ENCODE assay signal across 8 mouse cellular contexts in the genomic region with DNA sequence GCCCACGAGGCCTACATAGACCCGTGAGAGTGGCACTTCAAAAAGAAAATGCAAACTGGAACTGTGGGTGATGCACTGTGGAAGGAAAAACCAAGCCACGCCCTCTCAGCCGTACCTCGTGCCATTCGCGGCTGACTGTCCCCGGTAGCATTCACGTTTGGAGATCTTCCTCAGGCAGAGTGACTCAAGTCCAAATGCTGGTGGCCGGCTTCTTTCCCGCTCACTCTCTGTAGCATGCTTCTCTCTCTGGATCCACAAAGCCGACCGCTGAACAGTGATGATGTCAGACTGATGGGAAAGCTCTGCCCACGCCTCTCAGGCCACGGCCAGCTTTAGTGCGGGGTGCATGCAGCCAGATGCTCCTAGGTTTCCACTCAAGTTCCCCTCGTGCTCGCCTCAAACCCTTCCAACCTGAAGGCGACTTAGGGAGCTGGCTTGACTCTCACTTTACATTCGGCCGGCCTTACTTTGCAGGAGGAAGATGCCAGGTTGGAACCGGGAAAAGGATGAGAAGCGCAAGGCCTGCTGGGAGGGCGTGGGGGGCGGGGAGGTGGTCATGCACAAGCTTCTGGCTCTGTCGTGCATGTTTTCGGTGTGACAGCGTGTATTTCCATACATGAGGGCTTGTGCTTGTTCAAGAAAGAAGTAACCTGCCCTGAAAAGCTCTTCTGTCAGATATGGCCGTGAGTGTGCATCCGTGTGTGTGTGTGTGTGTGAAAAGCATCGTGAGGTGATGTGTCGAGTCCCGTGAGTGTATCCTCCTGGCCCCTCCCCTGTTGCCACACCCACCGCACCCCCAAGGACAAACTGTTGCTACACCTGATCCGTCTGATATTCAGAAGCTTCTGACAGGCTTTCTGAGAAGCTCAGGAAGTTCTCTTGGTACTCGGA. TPM values are rescaled to one million over a fixed set of nuclear protein-coding genes. Genes with fewer than 3 reads are reported as not detected.
DNase-seq lines count a peak whose midpoint lies in the region; ATAC-seq and TF ChIP-seq lines count a peak whose summit lies in the region.

No protein-coding gene starts in this region.

- no peak; the same call in 1 of the 2 replicates for ATAC-seq in heart, embryonic 14.5 days (ENCODE audit: insufficient number of reproducible peaks, insufficient read depth, low FRiP score, low read depth)
- ATAC-seq in midbrain, postnatal 0 days (ENCODE audit: low FRiP score) = no peak

- H3K36me3 ChIP-seq in heart, embryonic 14.5 days (ENCODE audit: control insufficient read depth, insufficient read depth, low read length) = no peaks in the 10 kb centered on the region
- H3K36me3 ChIP-seq in limb, embryonic 10.5 days = peaks cover 8% of the 10 kb centered on the region; the same call in 1 of the 2 replicates
- H3K36me3 ChIP-seq in midbrain, postnatal 0 days (ENCODE audit: insufficient read depth, low read length) = no peaks in the 10 kb centered on the region; the same call in 1 of the 2 replicates

- peak overlapping the region; percentile 42 to 58 for H3K4me3 ChIP-seq in heart, embryonic 14.5 days (ENCODE audit: control insufficient read depth in 1 of 2, insufficient read depth in 1 of 2, low read depth in 1 of 2, low read length in 2 of 2)
- H3K4me3 ChIP-seq in limb, embryonic 10.5 days = peak overlapping the region; percentile 57
- no peak overlapping the region for H3K4me3 ChIP-seq in midbrain, postnatal 0 days (ENCODE audit: low read depth, low read length)

- DNase-seq in right cerebral cortex, adult 2 months (ENCODE audit: low spot score in 2 of 2) = peak; percentile 35 to 52
- DNase-seq in right cerebral cortex, postnatal 10 days (ENCODE audit: low spot score in 2 of 2) = no peak
- DNase-seq in cerebellum, postnatal 25 days = peak; percentile 56
- DNase-seq in limb, embryonic 10.5 days (ENCODE audit: low spot score) = peak; percentile 54
- DNase-seq in midbrain, postnatal 0 days (ENCODE audit: low spot score) = peak; percentile 25
- DNase-seq in urinary bladder, postnatal 36 days (ENCODE audit: low spot score in 2 of 2) = no peak
- DNase-seq in gastrocnemius, postnatal 14 days = no peak

- H3K27ac ChIP-seq in heart, embryonic 14.5 days (replicated peaks in 1 of 2; ENCODE audit: control insufficient read depth in 1 of 2, insufficient read depth in 1 of 2, low read depth in 2 of 2, low read length in 2 of 2) = no peak overlapping the region
- H3K27ac ChIP-seq in limb, embryonic 10.5 days = peak overlapping the region; percentile 72
- no peak overlapping the region for H3K27ac ChIP-seq in midbrain, postnatal 0 days (ENCODE audit: low read depth, low read length)

- WGBS in heart, embryonic 14.5 days = 17% methylated on average over 36 of the region's 36 CpGs
- WGBS in limb, embryonic 10.5 days = 33% methylated on average over 36 of the region's 36 CpGs
- WGBS in midbrain, postnatal 0 days = 31% methylated on average over 36 of the region's 36 CpGs

- H3K4me1 ChIP-seq in heart, embryonic 14.5 days (ENCODE audit: control insufficient read depth in 2 of 2, insufficient read depth in 2 of 2, low read length in 2 of 2) = peaks cover 0 to 10% of the 10 kb centered on the region in 2 experiments; a peak in 3 of 4 replicates
- peaks cover 19% of the 10 kb centered on the region for H3K4me1 ChIP-seq in limb, embryonic 10.5 days
- H3K4me1 ChIP-seq in midbrain, postnatal 0 days (ENCODE audit: insufficient read depth, low read length) = peaks cover 2% of the 10 kb centered on the region; the same call in 1 of the 2 replicates

- H3K9ac ChIP-seq in heart, embryonic 14.5 days (ENCODE audit: low read length) = peak overlapping the region; percentile 58
- 0 out of 2 replicates have a peak overlapping the region, but pooled peaks have one; percentile 8 for H3K9ac ChIP-seq in midbrain, postnatal 0 days (replicated peaks; ENCODE audit: low read length, poor library complexity, severe bottlenecking)

- intact Hi-C loops in gastrocnemius, postnatal 14 days (cut with DNase I; ENCODE audit: low total_unique reads) = loop anchor here (10.0 kb wide), 1 partner anchor 76 kb away; the partner anchor contains the start of gene Tmem150c

- no peaks in the 10 kb centered on the region for H3K27me3 ChIP-seq in heart, embryonic 14.5 days (ENCODE audit: control insufficient read depth, insufficient read depth, low read length)
- no peaks in the 10 kb centered on the region for H3K27me3 ChIP-seq in limb, embryonic 10.5 days (ENCODE audit: low read depth, poor library complexity, severe bottlenecking)
- H3K27me3 ChIP-seq in midbrain, postnatal 0 days (ENCODE audit: insufficient read depth, low read length) = no peaks in the 10 kb centered on the region

- H3K9me3 ChIP-seq in heart, embryonic 14.5 days (ENCODE audit: control insufficient read depth, low read length) = no peaks in the 10 kb centered on the region
- no peaks in the 10 kb centered on the region for H3K9me3 ChIP-seq in limb, embryonic 10.5 days (replicated peaks)
- no peaks in the 10 kb centered on the region for H3K9me3 ChIP-seq in midbrain, postnatal 0 days (ENCODE audit: low read length)

- TF ChIP-seq CTCF in midbrain, postnatal 0 days (IDR thresholded peaks at IDR 0.05) = no peak

- H3K4me2 ChIP-seq in heart, embryonic 14.5 days (ENCODE audit: low read length) = peak overlapping the region; percentile 73
- peak overlapping the region; percentile 21; the same call in 1 of the 2 replicates for H3K4me2 ChIP-seq in midbrain, postnatal 0 days (ENCODE audit: low read depth, low read length, poor library complexity, severe bottlenecking)

RNA-seq across cellular contexts. Expression of gene Enoph1, which starts 39.5 kb away (rescaled TPM):
- 24.3 and 24.5 TPM in 2 replicates for polyA plus RNA-seq in heart, embryonic 14.5 days (2014; fragmentation: Nextera tagmentation; extraction: Ambion mirVana)
- polyA plus RNA-seq in limb, embryonic 10.5 days (2016; fragmentation: Nextera tagmentation; extraction: Ambion mirVana) = 62.9 and 75.2 TPM in 2 replicates
- 50.0 and 54.7 TPM in 2 replicates for total RNA-seq in midbrain, postnatal 0 days (2014; rRNA removed)
- polyA plus RNA-seq in midbrain, postnatal 0 days (2015; fragmentation: Nextera tagmentation; extraction: Ambion mirVana) = 55.0 and 56.3 TPM in 2 replicates
- total RNA-seq in gastrocnemius, postnatal 14 days (2021) = 1 to 10 TPM; 6.2 to 6.9 TPM

RNA-seq across cellular contexts. Expression of gene Hnrnpdl, which starts 39.8 kb away (rescaled TPM):
- 95.1 and 97.3 TPM in 2 replicates for polyA plus RNA-seq in heart, embryonic 14.5 days (2014; fragmentation: Nextera tagmentation; extraction: Ambion mirVana)
- 210 and 253 TPM in 2 replicates for polyA plus RNA-seq in limb, embryonic 10.5 days (2016; fragmentation: Nextera tagmentation; extraction: Ambion mirVana)
- 145 and 171 TPM in 2 replicates for total RNA-seq in midbrain, postnatal 0 days (2014; rRNA removed)
- 203 and 214 TPM in 2 replicates for polyA plus RNA-seq in midbrain, postnatal 0 days (2015; fragmentation: Nextera tagmentation; extraction: Ambion mirVana)
- total RNA-seq in gastrocnemius, postnatal 14 days (2021) = 10 to 100 TPM; 56.1 to 60.2 TPM

Comparison
In these comparisons a context has a peak if more than half of its experiments do, and no peak if none do; other contexts are left out.
1. DNase-seq: peak in right cerebral cortex, adult 2 months (2 of 2), cerebellum, postnatal 25 days (2 of 2), limb, embryonic 10.5 days (single experiment) and midbrain, postnatal 0 days (single experiment); none in right cerebral cortex, postnatal 10 days (0 of 2), urinary bladder, postnatal 36 days (0 of 2) and gastrocnemius, postnatal 14 days (single experiment).